Mouse (Mus musculus) CH12F3 (cell line): ENCODE measurements around the gene Mrpl53.

Experiments used
- in situ Hi-C: fragments of 300-500 bp; cut with MboI; formaldehyde crosslinking; loops from 2 replicates; pipeline ENCODE4 v1.14.3; 2020; ENCODE audit warnings: low sequenced_read_pairs

Mrpl53 gene

GRCm38 (mm10) chr6:83108762-83109668, at the start of gene Mrpl53:
Mrpl53 (plus strand) TSS chr6:83109040.
- in situ Hi-C loops: no loop called here

- in situ Hi-C loops: no loop called here
Measured at GRCm38 (mm10) chr6:83065995-83066394, 42.8 kb upstream of the Mrpl53 start.

GRCm38 (mm10) chr6:83066441-83066840, 42.4 kb upstream of the Mrpl53 start:
- in situ Hi-C loops: no loop called here

- in situ Hi-C loops: no loop called here
Measured at GRCm38 (mm10) chr6:83068221-83068620, 40.6 kb upstream of the Mrpl53 start.

- in situ Hi-C loops: no loop called here
Measured at GRCm38 (mm10) chr6:83068706-83069487, 39.9 kb upstream of the Mrpl53 start.

- in situ Hi-C loops: no loop called here
Measured at GRCm38 (mm10) chr6:83069488-83070246, 39.2 kb upstream of the Mrpl53 start.

- in situ Hi-C loops: no loop called here
Measured at GRCm38 (mm10) chr6:83070247-83070310, 38.8 kb upstream of the Mrpl53 start, which contains the start of gene Tlx2. Tlx2 (minus strand) TSS chr6:83070293.

GRCm38 (mm10) chr6:83070311-83071219, 38.3 kb upstream of the Mrpl53 start:
- in situ Hi-C loops: no loop called here

GRCm38 (mm10) chr6:83071220-83071619, 37.6 kb upstream of the Mrpl53 start:
- in situ Hi-C loops: no loop called here

- in situ Hi-C loops: no loop called here
Measured at GRCm38 (mm10) chr6:83074979-83075378, 33.9 kb upstream of the Mrpl53 start.

- in situ Hi-C loops: no loop called here
Measured at GRCm38 (mm10) chr6:83077630-83078323, 31.1 kb upstream of the Mrpl53 start, which contains the start of gene Pcgf1. Pcgf1 (plus strand) TSS chr6:83077869.

- in situ Hi-C loops: no loop called here
Measured at GRCm38 (mm10) chr6:83078324-83078858, 30.4 kb upstream of the Mrpl53 start.

GRCm38 (mm10) chr6:83080210-83080609, 28.6 kb upstream of the Mrpl53 start:
- in situ Hi-C loops: no loop called here

- in situ Hi-C loops: no loop called here
Measured at GRCm38 (mm10) chr6:83083497-83083896, 25.3 kb upstream of the Mrpl53 start.

- in situ Hi-C loops: no loop called here
Measured at GRCm38 (mm10) chr6:83084477-83084876, 24.4 kb upstream of the Mrpl53 start.

- in situ Hi-C loops: no loop called here
Measured at GRCm38 (mm10) chr6:83086121-83087035, 22.5 kb upstream of the Mrpl53 start, which contains the start of gene Lbx2. Lbx2 (plus strand) TSS chr6:83086367.

GRCm38 (mm10) chr6:83087205-83087925, 21.5 kb upstream of the Mrpl53 start:
- in situ Hi-C loops: no loop called here

- in situ Hi-C loops: no loop called here
Measured at GRCm38 (mm10) chr6:83087926-83088260, 20.9 kb upstream of the Mrpl53 start.
